Mouse (Mus musculus): Measurements from ENCODE around the gene Uvrag.

Gene Uvrag

DNA sequence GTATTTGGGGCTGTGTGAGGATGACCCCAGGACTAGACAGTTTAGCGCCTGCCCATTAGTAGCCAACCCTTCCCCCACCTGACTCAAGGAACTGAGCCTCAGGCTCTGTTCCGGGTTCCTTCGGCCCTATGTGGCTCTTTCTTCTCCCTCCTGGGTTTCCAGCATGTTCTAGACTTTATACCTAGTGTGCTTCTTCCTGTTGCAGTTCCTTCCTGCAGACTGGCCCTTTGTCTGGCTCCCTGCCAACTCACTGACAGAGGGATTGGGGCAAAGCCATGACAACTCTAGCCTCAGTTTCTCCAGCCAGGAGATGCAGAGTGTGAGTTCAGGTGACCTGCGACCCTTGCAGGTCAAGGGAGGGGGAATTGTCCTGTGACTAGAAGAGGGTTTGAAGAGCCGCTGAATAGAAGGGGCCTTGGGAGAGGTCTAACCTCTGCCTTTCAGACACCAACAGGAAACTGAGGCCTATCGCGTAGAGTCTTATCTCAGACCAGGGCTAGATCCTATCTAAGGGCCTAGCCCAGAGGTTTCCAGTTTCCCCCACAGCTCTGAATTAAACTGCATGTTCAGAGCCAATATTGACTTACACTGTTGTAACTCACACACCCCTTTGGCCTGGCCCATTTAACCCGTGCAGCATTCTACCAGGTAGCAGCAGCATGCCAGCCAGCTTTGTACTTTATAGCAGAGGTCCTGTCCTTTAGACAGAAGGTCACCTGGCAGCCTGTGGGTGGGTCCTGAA is 291.9 kb downstream of the Uvrag start:
- DNase-seq (ENCODE audit: low read depth): peak; percentile 13

DNA sequence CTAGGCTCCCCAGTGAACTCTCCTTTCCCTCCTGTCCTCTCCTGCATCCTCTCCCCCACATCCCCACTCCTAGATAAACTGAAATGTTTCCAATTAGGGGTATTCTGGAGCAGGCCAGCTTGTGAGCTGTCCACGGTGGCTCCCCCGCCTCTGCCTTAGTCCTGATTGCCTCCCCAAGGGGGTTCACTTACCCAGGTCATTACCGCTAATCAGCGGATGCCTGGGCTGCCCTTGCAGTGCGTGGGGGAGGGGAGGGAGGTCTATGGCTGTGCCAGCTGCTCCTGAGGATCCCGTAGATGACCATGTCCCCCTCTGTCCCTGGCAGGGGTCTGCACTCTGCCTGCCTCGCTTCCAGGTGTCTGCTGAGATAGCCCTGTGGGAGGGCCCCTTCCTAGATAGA is 297.3 kb downstream of the Uvrag start:
- no peak for DNase-seq (ENCODE audit: low read depth)

DNA sequence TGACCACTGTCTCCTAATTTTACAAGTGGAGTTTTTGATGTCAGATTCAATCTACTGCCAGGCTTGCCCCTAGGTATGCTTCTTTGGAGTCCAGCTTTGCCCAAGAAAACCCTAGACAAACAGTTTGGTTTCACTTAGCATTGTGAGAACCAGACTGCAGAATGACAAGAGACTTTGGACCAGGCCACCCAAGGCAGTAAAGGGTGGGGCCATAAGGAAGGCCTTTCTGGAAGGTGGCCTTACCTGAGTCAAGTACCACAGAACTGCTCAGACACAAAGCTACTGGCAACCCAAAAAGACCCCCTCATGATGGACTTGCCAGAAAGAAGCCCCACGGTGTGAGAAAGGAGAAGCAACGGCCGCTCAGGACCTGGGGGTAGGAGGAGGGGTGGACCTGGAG is 297.9 kb downstream of the Uvrag start:
- DNase-seq (ENCODE audit: low read depth): no peak

DNA sequence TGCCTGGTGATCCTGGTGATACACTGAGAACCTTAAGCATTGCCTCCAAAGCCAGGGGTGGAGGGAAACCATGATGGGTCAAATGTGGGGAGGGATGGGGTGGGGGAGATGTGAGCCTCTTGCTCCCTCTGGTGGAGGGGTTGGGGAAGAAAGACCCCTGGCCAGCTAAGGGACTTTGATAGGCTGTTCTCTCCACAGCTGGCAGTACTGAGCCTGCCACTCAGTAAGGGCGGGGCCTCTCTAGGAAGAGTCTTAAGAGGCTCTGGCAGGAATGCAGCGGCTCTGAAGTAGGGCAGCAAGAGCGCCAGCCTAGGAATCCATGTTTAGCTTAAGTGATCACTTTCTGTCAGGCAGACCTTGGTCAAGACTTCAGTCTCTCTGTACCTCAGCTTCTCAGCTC is 299.1 kb downstream of the Uvrag start:
- peak; percentile 13 for DNase-seq (ENCODE audit: low read depth)

DNA sequence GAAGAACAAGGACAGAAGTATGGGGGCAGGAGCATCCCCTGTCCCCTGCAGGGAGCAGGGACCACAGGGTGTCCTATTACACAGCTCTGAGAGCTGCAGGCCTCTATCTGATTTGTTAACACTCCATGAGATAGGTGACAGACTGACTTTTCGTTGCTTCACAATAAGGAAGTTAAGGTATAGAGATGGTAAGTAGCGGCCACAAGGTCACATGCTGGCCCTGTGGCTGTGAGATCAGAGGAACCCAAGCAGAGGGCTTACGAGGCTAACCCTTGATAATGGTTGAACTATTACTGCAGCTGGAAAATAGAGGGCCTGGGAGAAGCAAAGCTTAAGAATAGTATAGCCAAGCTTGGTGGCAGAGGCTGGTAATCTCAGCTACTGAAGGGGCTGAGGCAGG is 300.2 kb downstream of the Uvrag start:
- no peak for DNase-seq (ENCODE audit: low read depth)

DNA sequence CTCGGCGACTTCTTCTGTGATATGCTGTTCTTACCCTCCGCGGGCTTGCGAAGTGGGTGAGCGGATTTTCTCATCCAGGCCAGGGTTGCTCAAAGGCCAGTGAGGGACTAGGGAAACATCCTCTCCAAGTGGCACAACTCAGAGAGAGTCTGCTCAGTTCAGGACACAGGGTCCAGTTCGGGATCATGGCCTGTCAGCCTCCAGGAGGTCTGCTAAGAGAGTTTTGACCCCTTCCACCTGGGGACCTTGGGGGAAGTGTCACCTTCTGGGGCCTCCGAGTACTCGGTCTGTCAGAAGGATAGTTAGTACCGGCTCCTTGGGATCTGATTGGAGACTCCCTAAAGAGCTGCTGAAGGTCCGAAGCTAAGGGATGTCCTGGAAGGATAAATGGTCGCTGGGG is 301.6 kb downstream of the Uvrag start:
- DNase-seq (ENCODE audit: low read depth): no peak

DNA sequence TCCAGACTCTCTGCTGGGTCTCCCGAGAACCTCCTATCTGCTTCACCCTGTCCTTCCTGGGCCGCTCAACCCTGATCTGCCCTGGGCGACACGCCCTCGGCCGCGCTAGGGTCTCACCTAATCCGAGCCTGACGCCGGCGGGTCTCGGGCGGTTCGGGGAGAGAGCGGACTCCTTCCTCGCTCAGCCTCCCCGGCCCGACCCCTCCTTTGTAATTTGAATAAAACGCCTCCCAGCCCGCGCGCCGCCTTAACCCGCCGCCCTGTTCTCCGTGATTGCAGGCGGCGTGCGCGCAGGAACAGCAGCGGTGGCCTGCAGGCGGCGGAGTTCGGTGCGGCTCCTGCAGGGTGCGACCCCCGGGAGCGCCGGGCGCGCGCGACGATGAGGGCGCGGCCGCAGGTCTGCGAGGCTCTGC is 302.2 kb downstream of the Uvrag start:
- DNase-seq (ENCODE audit: low read depth): no peak

DNA sequence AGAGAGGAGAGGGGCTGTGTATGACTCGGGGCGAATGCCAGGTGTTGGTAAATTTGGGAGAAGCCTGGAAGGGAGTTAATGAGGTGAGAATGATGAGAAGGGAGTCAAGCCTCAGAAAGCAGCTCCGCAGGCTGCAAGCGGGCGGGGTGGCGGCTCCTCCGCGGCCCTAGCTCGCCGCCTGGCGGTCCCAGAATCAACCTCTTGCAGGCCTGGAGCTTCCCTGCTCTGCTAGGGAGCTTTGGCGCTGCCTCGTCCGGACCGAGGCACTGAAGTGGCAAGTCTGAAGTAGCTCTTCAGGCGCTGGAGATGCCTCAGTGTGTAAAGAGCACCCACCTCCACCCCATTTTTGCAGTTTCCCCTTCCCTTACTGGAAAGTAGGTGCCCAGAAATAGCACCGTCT is 303.0 kb downstream of the Uvrag start:
- peak; percentile 84 for DNase-seq (ENCODE audit: low read depth)

DNA sequence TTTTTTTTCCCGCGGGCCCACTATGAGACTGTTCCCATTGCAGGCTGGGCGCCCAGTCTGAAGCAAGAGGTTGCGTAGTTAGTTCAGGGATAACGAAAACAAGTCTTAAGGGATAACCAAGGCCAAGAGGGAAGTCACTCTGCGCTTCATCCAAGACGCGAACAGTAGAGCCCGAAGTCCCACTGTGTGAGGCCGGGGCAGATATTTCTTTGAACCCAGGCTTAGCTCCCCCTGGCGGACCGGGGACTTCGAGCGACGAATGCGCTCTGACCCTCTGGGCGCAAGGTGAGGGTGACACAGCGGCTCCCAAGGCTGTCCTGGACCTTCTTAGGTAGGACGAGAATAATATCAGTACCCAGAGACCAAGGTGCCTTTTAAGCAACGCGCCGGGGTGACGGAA is 304.3 kb downstream of the Uvrag start:
- peak; percentile 53 for DNase-seq (ENCODE audit: low read depth)

DNA sequence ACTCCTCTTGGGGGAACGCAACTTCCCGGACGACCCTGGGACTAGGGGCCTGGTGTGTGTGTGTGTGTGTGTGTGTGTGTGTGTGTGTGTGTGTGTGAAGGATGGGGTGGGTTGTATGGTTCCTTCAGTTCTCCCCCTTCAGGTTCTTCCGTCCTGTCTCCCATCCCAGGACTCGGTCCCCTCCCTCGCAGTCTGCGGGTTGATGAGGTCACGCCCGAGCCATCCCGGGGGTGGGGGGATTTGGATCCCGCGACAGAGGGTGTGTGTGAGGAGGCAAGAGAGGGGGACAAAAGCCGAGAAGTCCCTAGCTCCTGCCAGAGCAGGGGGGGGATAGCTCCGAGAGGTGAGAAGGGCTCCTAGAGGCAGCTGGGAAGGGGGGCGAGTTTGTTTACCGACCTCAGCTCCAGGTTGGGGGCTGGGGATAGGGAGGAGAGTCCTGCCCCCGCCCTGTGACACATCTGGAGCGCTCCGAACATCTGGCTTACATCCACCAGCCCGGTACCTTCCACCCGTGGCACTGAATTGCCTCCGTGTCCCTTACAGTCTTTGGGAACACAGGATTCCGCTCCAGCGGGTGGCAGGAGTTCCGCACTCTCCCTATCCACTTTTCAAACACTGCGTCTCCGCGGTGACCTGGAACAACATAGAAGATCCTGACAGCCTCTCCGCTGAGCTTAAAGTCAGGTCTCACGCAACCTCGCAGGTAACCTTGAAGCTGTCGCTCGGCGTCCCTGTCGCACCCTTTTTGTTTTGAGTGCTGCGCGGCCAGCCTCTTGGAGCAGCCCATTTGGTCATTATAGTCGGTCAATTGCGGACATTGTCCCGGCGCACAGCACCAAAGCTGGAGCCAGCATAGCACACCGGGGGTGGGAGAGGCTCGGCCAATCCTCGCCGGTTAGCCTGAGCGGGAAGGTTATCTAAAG is 305.2 kb downstream of the Uvrag start:
- no peak for DNase-seq (ENCODE audit: low read depth)

Measured in NIH3T3 (cell line).